Mouse (Mus musculus): ENCODE results near the gene Stag2. TPM values are rescaled to one million over a fixed set of nuclear protein-coding genes. Genes with fewer than 3 reads are reported as not detected.

Gene Stag2
- polyA plus RNA-seq, 1 experiment from 2014 or later: 34.7 TPM

GRCm38 (mm10) chrX:42187590-42187989, 38.5 kb downstream of the Stag2 start:
- no peak overlapping the region for H3K27ac ChIP-seq (replicated peaks; ENCODE audit: low read depth, low read length)
- WGBS: 74% methylated on average over 3 of the region's 3 CpGs
- ATAC-seq (ENCODE audit: low FRiP score, low TSS enrichment): no peak

DNA sequence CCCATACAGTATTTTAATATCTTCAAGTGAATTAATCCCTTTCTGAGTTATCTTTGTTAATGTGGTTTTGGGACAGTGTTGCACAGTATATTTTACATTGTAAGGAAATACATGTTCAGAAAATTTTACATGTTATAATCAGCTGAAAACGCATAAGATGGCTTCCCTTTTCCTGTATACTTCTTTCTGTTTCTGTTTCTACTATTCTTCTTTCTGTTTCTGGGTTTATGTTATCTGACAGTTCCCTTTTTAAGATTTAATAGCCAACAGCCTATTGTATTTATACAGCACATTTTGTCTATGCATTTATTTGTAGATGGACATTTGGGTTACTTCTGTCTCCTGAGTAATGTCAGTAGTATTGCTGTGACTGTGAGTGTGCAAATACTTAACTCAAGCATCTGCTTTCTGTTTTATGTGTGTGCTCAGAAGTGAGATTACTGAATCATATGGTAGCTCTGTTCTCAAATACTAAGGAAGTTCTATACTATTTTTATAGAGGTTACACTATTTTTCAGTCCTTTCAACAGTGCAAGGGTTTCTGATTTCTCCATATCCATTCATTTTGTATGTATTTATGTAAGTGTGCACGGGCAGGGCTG, 39.8 kb downstream of the Stag2 start:
- H3K27ac ChIP-seq (replicated peaks; ENCODE audit: low read depth, low read length): no peak overlapping the region
- no peak overlapping the region for H3K9ac ChIP-seq (replicated peaks; ENCODE audit: low read length)
- DNase-seq (no peak), ATAC-seq (ENCODE audit: low FRiP score, low TSS enrichment) (no peak)
- 83% methylated on average over 2 of the region's 2 CpGs for WGBS
- no peak overlapping the region for H3K4me2 ChIP-seq (ENCODE audit: low read length)
- no peak overlapping the region for H3K4me3 ChIP-seq (replicated peaks; ENCODE audit: low read depth, low read length)
- no peaks in the 10 kb centered on the region for H3K27me3 ChIP-seq (ENCODE audit: control insufficient read depth, insufficient read depth, low read length)
- H3K9me3 ChIP-seq (ENCODE audit: control insufficient read depth, low read length): no peaks in the 10 kb centered on the region
- no peaks in the 10 kb centered on the region for H3K36me3 ChIP-seq (ENCODE audit: control insufficient read depth, insufficient read depth, low read length)
- no peaks in the 10 kb centered on the region for H3K4me1 ChIP-seq (ENCODE audit: control insufficient read depth, insufficient read depth, low read length)

More at GRCm38 (mm10) chrX:42187590-42187989, 38.5 kb downstream of the Stag2 start:
- no peaks in the 10 kb centered on the region for H3K9me3 ChIP-seq (ENCODE audit: control insufficient read depth, low read length)
- no peaks in the 10 kb centered on the region for H3K27me3 ChIP-seq (ENCODE audit: control insufficient read depth, insufficient read depth, low read length)
- no peaks in the 10 kb centered on the region for H3K36me3 ChIP-seq (ENCODE audit: control insufficient read depth, insufficient read depth, low read length)
- no peaks in the 10 kb centered on the region for H3K4me1 ChIP-seq (ENCODE audit: control insufficient read depth, insufficient read depth, low read length)
- no peak overlapping the region for H3K4me2 ChIP-seq (ENCODE audit: low read length)
- H3K4me3 ChIP-seq (replicated peaks; ENCODE audit: low read depth, low read length): no peak overlapping the region
- H3K9ac ChIP-seq (replicated peaks; ENCODE audit: low read length): no peak overlapping the region
- no peak for DNase-seq

DNA sequence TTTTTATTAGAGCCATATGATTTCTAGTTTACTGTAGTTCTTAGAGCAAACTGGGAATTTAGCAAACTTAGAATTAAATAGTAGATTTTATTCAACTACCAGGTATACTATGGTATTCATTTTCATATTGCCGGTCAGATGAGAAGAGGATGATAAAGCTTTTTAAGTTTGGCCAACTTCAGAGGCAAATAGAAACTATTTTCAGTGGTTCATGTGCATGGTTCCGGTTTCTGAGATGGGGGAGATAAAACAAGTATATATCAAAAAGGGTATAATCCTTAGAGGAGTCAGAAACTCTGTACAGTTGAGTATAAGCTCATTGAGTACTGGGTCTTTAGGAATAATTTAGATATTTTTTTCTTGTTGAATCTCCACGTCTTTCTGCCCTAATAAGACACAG, 45.5 kb downstream of the Stag2 start:
- ATAC-seq (ENCODE audit: low FRiP score, low TSS enrichment) (no peak), DNase-seq (no peak)
- no peaks in the 10 kb centered on the region for H3K36me3 ChIP-seq (ENCODE audit: control insufficient read depth, insufficient read depth, low read length)
- H3K4me1 ChIP-seq (ENCODE audit: control insufficient read depth, insufficient read depth, low read length): no peaks in the 10 kb centered on the region
- H3K27ac ChIP-seq (replicated peaks; ENCODE audit: low read depth, low read length): no peak overlapping the region
- H3K4me2 ChIP-seq (ENCODE audit: low read length): no peak overlapping the region
- H3K9ac ChIP-seq (replicated peaks; ENCODE audit: low read length): no peak overlapping the region
- H3K9me3 ChIP-seq (ENCODE audit: control insufficient read depth, low read length): no peaks in the 10 kb centered on the region
- no peaks in the 10 kb centered on the region for H3K27me3 ChIP-seq (ENCODE audit: control insufficient read depth, insufficient read depth, low read length)
- 79% methylated on average over 3 of the region's 3 CpGs for WGBS
- no peak overlapping the region for H3K4me3 ChIP-seq (replicated peaks; ENCODE audit: low read depth, low read length)

DNA sequence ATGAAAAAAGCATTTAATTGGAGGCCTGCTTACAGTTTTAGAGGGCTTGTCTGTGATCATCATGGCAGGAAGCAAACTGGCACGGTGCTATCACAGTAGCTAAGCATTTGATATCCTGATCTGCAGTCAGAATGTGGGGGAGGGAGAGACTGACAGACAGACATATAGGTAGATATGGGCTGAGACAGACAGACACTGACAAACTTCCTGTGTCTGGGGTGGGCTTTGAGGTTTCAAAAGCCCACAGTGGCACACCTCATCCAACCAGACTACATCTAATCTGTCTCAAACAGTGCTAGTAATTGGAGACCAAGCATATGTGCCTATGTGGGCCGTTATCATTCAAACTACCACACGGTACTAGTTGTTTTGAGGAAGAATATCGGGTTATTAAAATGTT, 53.4 kb downstream of the Stag2 start:
- no peaks in the 10 kb centered on the region for H3K36me3 ChIP-seq (ENCODE audit: control insufficient read depth, insufficient read depth, low read length)
- DNase-seq: no peak
- no peak overlapping the region for H3K27ac ChIP-seq (replicated peaks; ENCODE audit: low read depth, low read length)
- H3K4me3 ChIP-seq (replicated peaks; ENCODE audit: low read depth, low read length): no peak overlapping the region
- no peak overlapping the region for H3K4me2 ChIP-seq (ENCODE audit: low read length)
- H3K9ac ChIP-seq (replicated peaks; ENCODE audit: low read length): no peak overlapping the region
- H3K4me1 ChIP-seq (ENCODE audit: control insufficient read depth, insufficient read depth, low read length): no peaks in the 10 kb centered on the region
- WGBS: 89% methylated on average over 4 of the region's 4 CpGs
- H3K9me3 ChIP-seq (ENCODE audit: control insufficient read depth, low read length): no peaks in the 10 kb centered on the region
- ATAC-seq (ENCODE audit: low FRiP score, low TSS enrichment): no peak
- no peaks in the 10 kb centered on the region for H3K27me3 ChIP-seq (ENCODE audit: control insufficient read depth, insufficient read depth, low read length)

GRCm38 (mm10) chrX:42215742-42216141, 66.6 kb downstream of the Stag2 start:
- H3K27ac ChIP-seq (replicated peaks; ENCODE audit: low read depth, low read length): no peak overlapping the region
- H3K9ac ChIP-seq (replicated peaks; ENCODE audit: low read length): no peak overlapping the region
- no peaks in the 10 kb centered on the region for H3K9me3 ChIP-seq (ENCODE audit: control insufficient read depth, low read length)
- H3K4me2 ChIP-seq (ENCODE audit: low read length): no peak overlapping the region
- H3K4me1 ChIP-seq (ENCODE audit: control insufficient read depth, insufficient read depth, low read length): no peaks in the 10 kb centered on the region
- no peak overlapping the region for H3K4me3 ChIP-seq (replicated peaks; ENCODE audit: low read depth, low read length)
- no peaks in the 10 kb centered on the region for H3K27me3 ChIP-seq (ENCODE audit: control insufficient read depth, insufficient read depth, low read length)
- ATAC-seq (ENCODE audit: low FRiP score, low TSS enrichment) (no peak), DNase-seq (no peak)
- 90% methylated on average over 1 of the region's 1 CpGs for WGBS
- no peaks in the 10 kb centered on the region for H3K36me3 ChIP-seq (ENCODE audit: control insufficient read depth, insufficient read depth, low read length)

DNA sequence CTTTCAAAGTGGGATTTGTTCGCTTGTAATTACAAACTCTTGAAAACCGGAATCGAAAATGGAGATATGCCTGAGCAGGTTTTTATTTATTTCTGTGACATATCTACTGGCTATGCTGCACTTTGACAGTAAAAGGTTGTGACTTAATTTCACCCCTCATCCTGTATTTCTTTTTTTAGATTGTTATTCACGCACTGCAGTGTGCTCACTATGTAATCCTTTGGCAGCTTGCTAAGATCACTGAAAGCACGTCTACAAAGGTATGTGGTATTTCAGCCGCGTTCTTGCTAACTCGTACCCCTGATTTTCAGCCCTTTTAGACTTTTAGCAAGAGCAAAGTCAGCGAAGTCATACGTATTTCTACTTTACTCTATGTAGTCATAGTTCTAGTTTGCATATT, 101.2 kb downstream of the Stag2 start:
- Histone ChIP-seq H3K27me3 (ENCODE audit: control insufficient read depth, insufficient read depth, low read length) (no peaks in the 10 kb centered on the region), H3K36me3 (ENCODE audit: control insufficient read depth, insufficient read depth, low read length) (0 out of 2 replicates have a peak, but pooled peaks cover 4% of the 10 kb centered on the region), H3K4me3 (replicated peaks; ENCODE audit: low read depth, low read length) (no peak overlapping the region), H3K4me2 (ENCODE audit: low read length) (no peak overlapping the region), H3K4me1 (ENCODE audit: control insufficient read depth, insufficient read depth, low read length) (no peaks in the 10 kb centered on the region), H3K27ac (replicated peaks; ENCODE audit: low read depth, low read length) (no peak overlapping the region), H3K9ac (replicated peaks; ENCODE audit: low read length) (no peak overlapping the region), H3K9me3 (ENCODE audit: control insufficient read depth, low read length) (no peaks in the 10 kb centered on the region)
- WGBS: 93% methylated on average over 10 of the region's 10 CpGs
- no peak for DNase-seq
- no peak for ATAC-seq (ENCODE audit: low FRiP score, low TSS enrichment)

- Histone ChIP-seq H3K4me1 (ENCODE audit: control insufficient read depth, insufficient read depth, low read length) (no peaks in the 10 kb centered on the region), H3K9me3 (ENCODE audit: control insufficient read depth, low read length) (no peaks in the 10 kb centered on the region), H3K4me3 (replicated peaks; ENCODE audit: low read depth, low read length) (no peak overlapping the region), H3K36me3 (ENCODE audit: control insufficient read depth, insufficient read depth, low read length) (no peaks in the 10 kb centered on the region), H3K4me2 (ENCODE audit: low read length) (no peak overlapping the region), H3K9ac (replicated peaks; ENCODE audit: low read length) (no peak overlapping the region), H3K27me3 (ENCODE audit: control insufficient read depth, insufficient read depth, low read length) (no peaks in the 10 kb centered on the region), H3K27ac (replicated peaks; ENCODE audit: low read depth, low read length) (no peak overlapping the region)
- DNase-seq (peak; percentile 63), ATAC-seq (ENCODE audit: low FRiP score, low TSS enrichment) (no peak)
Measured at GRCm38 (mm10) chrX:42272713-42273112, 123.6 kb downstream of the Stag2 start.

GRCm38 (mm10) chrX:42290215-42290614, 141.1 kb downstream of the Stag2 start:
- H3K27ac ChIP-seq (replicated peaks; ENCODE audit: low read depth, low read length): no peak overlapping the region
- no peak overlapping the region for H3K4me3 ChIP-seq (replicated peaks; ENCODE audit: low read depth, low read length)
- no peaks in the 10 kb centered on the region for H3K27me3 ChIP-seq (ENCODE audit: control insufficient read depth, insufficient read depth, low read length)
- H3K4me2 ChIP-seq (ENCODE audit: low read length): no peak overlapping the region
- H3K4me1 ChIP-seq (ENCODE audit: control insufficient read depth, insufficient read depth, low read length): no peaks in the 10 kb centered on the region
- H3K9ac ChIP-seq (replicated peaks; ENCODE audit: low read length): no peak overlapping the region
- ATAC-seq (ENCODE audit: low FRiP score, low TSS enrichment) (no peak), DNase-seq (no peak)
- H3K36me3 ChIP-seq (ENCODE audit: control insufficient read depth, insufficient read depth, low read length): no peaks in the 10 kb centered on the region
- H3K9me3 ChIP-seq (ENCODE audit: control insufficient read depth, low read length): no peaks in the 10 kb centered on the region
- 83% methylated on average over 3 of the region's 3 CpGs for WGBS

GRCm38 (mm10) chrX:42315231-42315630, 166.1 kb downstream of the Stag2 start:
- H3K4me2 ChIP-seq (ENCODE audit: low read length): no peak overlapping the region
- no peaks in the 10 kb centered on the region for H3K27me3 ChIP-seq (ENCODE audit: control insufficient read depth, insufficient read depth, low read length)

More at GRCm38 (mm10) chrX:42315231-42315630, 166.1 kb downstream of the Stag2 start:
- Histone ChIP-seq H3K4me3 (replicated peaks; ENCODE audit: low read depth, low read length) (no peak overlapping the region), H3K9me3 (ENCODE audit: control insufficient read depth, low read length) (no peaks in the 10 kb centered on the region), H3K4me1 (ENCODE audit: control insufficient read depth, insufficient read depth, low read length) (no peaks in the 10 kb centered on the region), H3K9ac (replicated peaks; ENCODE audit: low read length) (no peak overlapping the region), H3K27ac (replicated peaks; ENCODE audit: low read depth, low read length) (no peak overlapping the region), H3K36me3 (ENCODE audit: control insufficient read depth, insufficient read depth, low read length) (no peaks in the 10 kb centered on the region)
- DNase-seq (no peak), ATAC-seq (ENCODE audit: low FRiP score, low TSS enrichment) (no peak)
- 82% methylated on average over 3 of the region's 3 CpGs for WGBS
